Mouse (Mus musculus) hindbrain, embryonic 13.5 days (tissue): ENCODE measurements around the gene Abca14. TPM values are rescaled to one million over a fixed set of nuclear protein-coding genes. Genes with fewer than 3 reads are reported as not detected.

Experiments used
- polyA plus RNA-seq: library from polyadenylated mRNA; unstranded; fragments of >200 nt; fragmentation: Nextera tagmentation; extraction: Ambion mirVana; gene quantifications from 2 replicates; pipeline ENCODE4 v1.2.1, GENCODE M21; 2015

Gene Abca14
- polyA plus RNA-seq, 1 experiment from 2014 or later, result not detected

Other genes starting within 250 kb of the Abca14 start
- gene Dnah3, start 108.7 kb upstream of the Abca14 start, polyA plus RNA-seq, result 0.10 TPM in 1 of 2 replicates, not detected in the other
- gene Tmem159, start 101.6 kb upstream of the Abca14 start, polyA plus RNA-seq, result 12.3 and 12.9 TPM in 2 replicates
- not detected in 2 replicates for gene Zp2, start 58.7 kb upstream of the Abca14 start, polyA plus RNA-seq
- gene Anks4b, start 30.1 kb upstream of the Abca14 start, polyA plus RNA-seq, result 0.05 TPM in 1 of 2 replicates, not detected in the other
- gene Crym, start 1.9 kb upstream of the Abca14 start, polyA plus RNA-seq, result 14.6 and 17.8 TPM in 2 replicates
- not detected in 2 replicates for gene Abca15, start 124.7 kb downstream of the Abca14 start, polyA plus RNA-seq
- not detected in 2 replicates for gene Abca16, start 205.7 kb downstream of the Abca14 start, polyA plus RNA-seq